Mouse (Mus musculus) small intestine, adult 2 months (tissue): Measurements from ENCODE around the gene Aldoc.

ENCODE experiments used
- CTCF ChIP-seq: fragments of 200-500 bp; IDR thresholded peaks from 2 replicates; pipeline ENCODE4 v1.5.1; 2012; ENCODE audit warnings: low read depth, mild to moderate bottlenecking, control low read depth, inconsistent platforms, low read length, moderate library complexity, mixed read lengths; ENCODE audit not compliant: insufficient replicate concordance, insufficient read length; ENCODE audit errors: extremely low read depth
- POLR2A ChIP-seq: fragments of 200-500 bp; IDR thresholded peaks from 2 replicates; pipeline ENCODE4 v1.6.1; 2012; ENCODE audit warnings: low read depth, mild to moderate bottlenecking, control low read depth, inconsistent platforms, low read length, moderate library complexity

- TF ChIP-seq CTCF (no peak), POLR2A (no peak)
These were observed 41.3 kb downstream of the Aldoc start for GRCm38 (mm10) chr11:78364103-78364502.
